Mouse (Mus musculus) left cerebral cortex, adult 2 months (tissue): ENCODE results near the gene Zc3h6. TPM values are rescaled to one million over a fixed set of nuclear protein-coding genes. Genes with fewer than 3 reads are reported as not detected.

Experiments used
- DNase-seq, 2 experiments: peaks; one replicate each; pipeline ENCODE4 v3.0.0; 2021 to 2022; ENCODE audit warnings: low spot score in 2 of 2, mixed read lengths in 1 of 2; ENCODE audit errors: extremely low spot score in 1 of 2
- H3K27ac ChIP-seq: fragments of 200-600 bp; 2 replicates; pipeline ENCODE4 v1.8.1; 2022
- H3K4me3 ChIP-seq: fragments of 200-600 bp; 2 replicates; pipeline ENCODE4 v1.8.1; 2022
- CTCF ChIP-seq: fragments of 200-600 bp; IDR thresholded peaks from 2 replicates; pipeline ENCODE4 v1.8.1; 2022; ENCODE audit warnings: antibody characterized with exemption, mild to moderate bottlenecking, moderate library complexity
- intact Hi-C: fragments of 180-260 bp; cut with DNase I; formaldehyde crosslinking; loops from one replicate; pipeline ENCODE4 v1.15.1; 2025
- total RNA-seq, 2 experiments: library from RNA; stranded (reverse); gene quantifications; 2 replicates each; pipeline ENCODE4 v1.2.3; 2021

Zc3h6 gene
- total RNA-seq, 2 experiments from 2014 or later = 14.4 to 19.8 TPM

- DNase-seq = peak in 1 of 2 experiments; percentile 20
- Histone ChIP-seq H3K27ac (no peak overlapping the region), H3K4me3 (peak overlapping the region; percentile 39)
- no peak for TF ChIP-seq CTCF
- intact Hi-C loops = no loop called here
Measured at GRCm38 (mm10) chr2:129038937-129039631, 71.9 kb downstream of the Zc3h6 start.

- Histone ChIP-seq H3K27ac (no peak overlapping the region), H3K4me3 (no peak overlapping the region)
- TF ChIP-seq CTCF = no peak
- intact Hi-C loops = no loop called here
- no peak for DNase-seq
Measured at GRCm38 (mm10) chr2:129040567-129040966, 73.4 kb downstream of the Zc3h6 start.

GRCm38 (mm10) chr2:129046172-129046845 is 79.1 kb downstream of the Zc3h6 start:
- DNase-seq = no peak
- H3K4me3 ChIP-seq = no peak overlapping the region
- no peak for TF ChIP-seq CTCF
- intact Hi-C loops = no loop called here
- no peak overlapping the region for H3K27ac ChIP-seq

- H3K4me3 ChIP-seq = no peak overlapping the region
- intact Hi-C loops = no loop called here
- no peak for DNase-seq
- no peak for TF ChIP-seq CTCF
- H3K27ac ChIP-seq = no peak overlapping the region
Measured at GRCm38 (mm10) chr2:129046846-129047196, 79.6 kb downstream of the Zc3h6 start.

GRCm38 (mm10) chr2:129047811-129048210 is 80.6 kb downstream of the Zc3h6 start, which contains the start of gene Vinac1:
TSS of gene Vinac1 (minus strand) at chr2:129048172.
- TF ChIP-seq CTCF = no peak
- H3K27ac ChIP-seq = no peak within 1 kb of the TSS
- intact Hi-C loops = no loop called here
- no peak for DNase-seq
- no peak within 1 kb of the TSS for H3K4me3 ChIP-seq

- intact Hi-C loops = no loop called here
- DNase-seq = no peak
- no peak overlapping the region for H3K4me3 ChIP-seq
- no peak overlapping the region for H3K27ac ChIP-seq
- no peak for TF ChIP-seq CTCF
Measured at GRCm38 (mm10) chr2:129052451-129052983, 85.3 kb downstream of the Zc3h6 start.

- DNase-seq = no peak
- TF ChIP-seq CTCF = no peak
- intact Hi-C loops = no loop called here
- Histone ChIP-seq H3K4me3 (no peak overlapping the region), H3K27ac (no peak overlapping the region)
Measured at GRCm38 (mm10) chr2:129055741-129056140, 88.5 kb downstream of the Zc3h6 start.

- intact Hi-C loops = no loop called here
- peak; percentile 56 for TF ChIP-seq CTCF
- DNase-seq = no peak
Measured at GRCm38 (mm10) chr2:129056597-129056996, 89.4 kb downstream of the Zc3h6 start.

GRCm38 (mm10) chr2:129057256-129057655 is 90.1 kb downstream of the Zc3h6 start:
- intact Hi-C loops = no loop called here
- no peak for DNase-seq

More at GRCm38 (mm10) chr2:129056597-129056996, 89.4 kb downstream of the Zc3h6 start:
- Histone ChIP-seq H3K27ac (no peak overlapping the region), H3K4me3 (no peak overlapping the region)

GRCm38 (mm10) chr2:129057920-129058361 is 90.7 kb downstream of the Zc3h6 start:
- no peak overlapping the region for H3K4me3 ChIP-seq
- no peak for TF ChIP-seq CTCF
- no peak overlapping the region for H3K27ac ChIP-seq
- DNase-seq = no peak
- intact Hi-C loops = no loop called here

More at GRCm38 (mm10) chr2:129057256-129057655, 90.1 kb downstream of the Zc3h6 start:
- no peak for TF ChIP-seq CTCF
- Histone ChIP-seq H3K27ac (no peak overlapping the region), H3K4me3 (no peak overlapping the region)

- no peak for TF ChIP-seq CTCF
- intact Hi-C loops = no loop called here
- Histone ChIP-seq H3K27ac (no peak overlapping the region), H3K4me3 (no peak overlapping the region)
- DNase-seq = no peak
Measured at GRCm38 (mm10) chr2:129061456-129062059, 94.4 kb downstream of the Zc3h6 start.
